Mouse (Mus musculus): ENCODE data around the gene Serpinb13.
A peak's percentile ranks its signal among the peaks of the same experiment; 100 is the strongest.
"Not testable (repeated sequence)": the region's sequence is repeated elsewhere in the genome, so short reads cannot be mapped to it uniquely, and the experiment has no call there.

Gene Serpinb13

GRCm38 (mm10) chr1:106980684-106981083 is at the start of gene Serpinb13:
Gene Serpinb13 (plus strand): TSS chr1:106980984.
- DNase-seq (ENCODE audit: low read depth, low spot score): no peak

GRCm38 (mm10) chr1:106931954-106932353 is 48.8 kb upstream of the Serpinb13 start:
- DNase-seq (ENCODE audit: low read depth, low spot score): no peak

- no peak for DNase-seq (ENCODE audit: low read depth, low spot score)
Measured at GRCm38 (mm10) chr1:106933658-106934057, 47.1 kb upstream of the Serpinb13 start.

- DNase-seq (ENCODE audit: low read depth, low spot score): no peak
Measured at GRCm38 (mm10) chr1:106934265-106934664, 46.5 kb upstream of the Serpinb13 start, which contains the start of gene Serpinb12. Gene Serpinb12 (plus strand): TSS chr1:106934449.

GRCm38 (mm10) chr1:106947217-106947616 is 33.6 kb upstream of the Serpinb13 start:
- DNase-seq (ENCODE audit: low read depth, low spot score): no peak

- no peak for DNase-seq (ENCODE audit: low read depth, low spot score)
Measured at GRCm38 (mm10) chr1:106959981-106960380, 20.8 kb upstream of the Serpinb13 start.

GRCm38 (mm10) chr1:106961023-106961422 is 19.8 kb upstream of the Serpinb13 start:
- DNase-seq (ENCODE audit: low read depth, low spot score): no peak

GRCm38 (mm10) chr1:106983092-106983491 is 2.3 kb downstream of the Serpinb13 start:
- no peak for DNase-seq (ENCODE audit: low read depth, low spot score)

- no peak for DNase-seq (ENCODE audit: low read depth, low spot score)
Measured at GRCm38 (mm10) chr1:106983865-106984264, 3.1 kb downstream of the Serpinb13 start.

GRCm38 (mm10) chr1:107000424-107000823 is 19.6 kb downstream of the Serpinb13 start:
- DNase-seq (ENCODE audit: low read depth, low spot score): no peak

GRCm38 (mm10) chr1:107001754-107002153 is 21.0 kb downstream of the Serpinb13 start:
- DNase-seq (ENCODE audit: low read depth, low spot score): no peak

GRCm38 (mm10) chr1:107006316-107006715 is 25.5 kb downstream of the Serpinb13 start:
- no peak for DNase-seq (ENCODE audit: low read depth, low spot score)

GRCm38 (mm10) chr1:107014530-107014929 is 33.7 kb downstream of the Serpinb13 start:
- peak; percentile 4 for DNase-seq (ENCODE audit: low read depth, low spot score)

- no peak for DNase-seq (ENCODE audit: low read depth, low spot score)
Measured at GRCm38 (mm10) chr1:107015210-107015609, 34.4 kb downstream of the Serpinb13 start.

GRCm38 (mm10) chr1:107025886-107026285 is 45.1 kb downstream of the Serpinb13 start:
- DNase-seq (ENCODE audit: low read depth, low spot score): no peak

GRCm38 (mm10) chr1:107034236-107034635 is 53.5 kb downstream of the Serpinb13 start:
- not testable (repeated sequence) for DNase-seq (ENCODE audit: low read depth, low spot score)
